Mouse (Mus musculus) megakaryocyte, embryonic 14.5 days (primary cell): ENCODE measurements around the gene Ppp1r14c.

Experiments
- FLI1 ChIP-seq: IDR thresholded peaks from 2 replicates; pipeline ENCODE4 v1.6.1; 2012; ENCODE audit warnings: low read length, inconsistent platforms, mixed read lengths
- GATA1 ChIP-seq: IDR thresholded peaks from 3 replicates; pipeline ENCODE4 v1.6.1; 2012; ENCODE audit warnings: mixed read lengths, low read length, inconsistent platforms, borderline replicate concordance

GRCm38 (mm10) chr10:3365671-3366035, 204 bp upstream of the Ppp1r14c start:
- TF ChIP-seq FLI1, result no peak
- no peak for TF ChIP-seq GATA1
